Mouse (Mus musculus) CH12.LX (cell line): Measurements from ENCODE around the gene Prpf40b. TPM values are rescaled to one million over a fixed set of nuclear protein-coding genes. Genes with fewer than 3 reads are reported as not detected.

Experiments
- DNase-seq: peaks from one replicate; pipeline ENCODE4 v3.0.0-alpha.2; 2013; ENCODE audit errors: extremely low read depth
- H3K27ac ChIP-seq: 2 replicates; pipeline ENCODE4 v1.5.1; 2012; ENCODE audit warnings: low read depth, mild to moderate bottlenecking, control low read depth, moderate library complexity; ENCODE audit not compliant: insufficient read depth
- H3K27me3 ChIP-seq: replicated peaks from 2 replicates; pipeline ENCODE3; 2012; ENCODE audit warnings: inconsistent platforms
- H3K36me3 ChIP-seq, 2 experiments: replicated peaks in 1 of 2; 2 replicates each; pipeline versions ENCODE3 to v1.6.1; 2012; ENCODE audit warnings: inconsistent platforms in 1 of 2, low read length in 1 of 2, mild to moderate bottlenecking in 1 of 2, mixed read lengths in 1 of 2, moderate library complexity in 1 of 2; ENCODE audit not compliant: control insufficient read depth in 1 of 2, insufficient read depth in 1 of 2
- H3K4me1 ChIP-seq, 2 experiments: 2 replicates each; pipeline ENCODE4 v1.6.1; 2012; ENCODE audit warnings: inconsistent platforms in 1 of 2, moderate library complexity in 1 of 2; ENCODE audit not compliant: insufficient read depth in 2 of 2, control insufficient read depth in 1 of 2
- H3K4me2 ChIP-seq: 2 replicates; pipeline ENCODE4 v1.6.1; 2012; ENCODE audit warnings: low read depth, mild to moderate bottlenecking, control low read depth; ENCODE audit not compliant: poor library complexity, insufficient read depth, severe bottlenecking
- H3K4me3 ChIP-seq, 3 experiments: fragments of 150-350 bp in 1 of 3; sonication (generic) in 1 of 3; replicated peaks in 1 of 3; 2 replicates each; pipeline versions ENCODE3 to v1.5.1; 2011 to 2012; ENCODE audit warnings: low read depth in 2 of 3, low read length in 2 of 3, mild to moderate bottlenecking in 2 of 3, moderate library complexity in 2 of 3, control low read depth in 1 of 3, improper control_type of control experiment in 1 of 3, inconsistent platforms in 1 of 3, mixed read lengths in 1 of 3; ENCODE audit not compliant: poor library complexity in 1 of 3
- H3K79me2 ChIP-seq: replicated peaks from 2 replicates; pipeline ENCODE4 v1.6.1; 2012; ENCODE audit warnings: mild to moderate bottlenecking, moderate library complexity; ENCODE audit not compliant: control insufficient read depth, poor library complexity, insufficient read depth, severe bottlenecking; ENCODE audit errors: extremely low read depth
- H3K9ac ChIP-seq: 2 replicates; pipeline ENCODE4 v1.6.1; 2012; ENCODE audit warnings: low read depth, mild to moderate bottlenecking, control low read depth, moderate library complexity; ENCODE audit not compliant: insufficient read depth
- H3K9me3 ChIP-seq: replicated peaks from 2 replicates; pipeline ENCODE3; 2012; ENCODE audit warnings: low read length, inconsistent platforms, mixed read lengths
- BHLHE40 ChIP-seq: IDR thresholded peaks from 2 replicates; pipeline ENCODE4 v1.6.1; 2011; ENCODE audit warnings: mild to moderate bottlenecking, low read depth, low read length, improper control_type of control experiment
- CHD1 ChIP-seq: IDR thresholded peaks from 2 replicates; pipeline ENCODE4 v1.6.1; 2012; ENCODE audit warnings: low read depth, low read length, improper control_type of control experiment, inconsistent platforms
- E2F4 ChIP-seq: IDR thresholded peaks from 2 replicates; pipeline ENCODE4 v1.6.1; 2011; ENCODE audit warnings: low read depth, low read length, improper control_type of control experiment; ENCODE audit not compliant: insufficient replicate concordance
- HCFC1 ChIP-seq: IDR thresholded peaks from 2 replicates; pipeline ENCODE4 v1.6.1; 2012; ENCODE audit warnings: low read depth, mild to moderate bottlenecking, inconsistent platforms, low read length, improper control_type of control experiment
- IRF4 ChIP-seq: IDR thresholded peaks from 2 replicates; pipeline ENCODE4 v1.6.1; 2014; ENCODE audit warnings: low read depth, mild to moderate bottlenecking, inconsistent platforms, low read length, improper control_type of control experiment
- MAZ ChIP-seq: IDR thresholded peaks from 2 replicates; pipeline ENCODE4 v1.6.1; 2012; ENCODE audit warnings: low read depth, mild to moderate bottlenecking, inconsistent platforms, low read length, improper control_type of control experiment, moderate library complexity
- MEF2A ChIP-seq: IDR thresholded peaks from 2 replicates; pipeline ENCODE4 v1.6.1; 2014; ENCODE audit warnings: low read depth, mild to moderate bottlenecking, inconsistent platforms, low read length, improper control_type of control experiment, borderline replicate concordance
- MXI1 ChIP-seq: IDR thresholded peaks from 2 replicates; pipeline ENCODE4 v1.6.1; 2011; ENCODE audit warnings: mild to moderate bottlenecking, low read depth, low read length, improper control_type of control experiment
- MYC ChIP-seq: IDR thresholded peaks from 2 replicates; pipeline ENCODE4 v1.6.1; 2011; ENCODE audit warnings: low read depth, mild to moderate bottlenecking, improper control_type of control experiment, low read length
- NRF1 ChIP-seq: IDR thresholded peaks from 2 replicates; pipeline ENCODE4 v1.6.1; 2014; ENCODE audit warnings: low read depth, mild to moderate bottlenecking, inconsistent platforms, low read length, improper control_type of control experiment, moderate library complexity
- PAX5 ChIP-seq: IDR thresholded peaks from 2 replicates; pipeline ENCODE4 v1.6.1; 2012; ENCODE audit warnings: low read length, inconsistent platforms, mixed read lengths
- POLR2A ChIP-seq: IDR thresholded peaks from 2 replicates; pipeline ENCODE4 v1.6.1; 2011; ENCODE audit warnings: low read depth, mild to moderate bottlenecking, improper control_type of control experiment, low read length
- RCOR1 ChIP-seq: conservative IDR thresholded peaks from 2 replicates; pipeline ENCODE4 v1.6.1; 2012; ENCODE audit warnings: low read depth, mild to moderate bottlenecking, inconsistent platforms, low read length, improper control_type of control experiment
- SIN3A ChIP-seq: IDR thresholded peaks from 2 replicates; pipeline ENCODE4 v1.6.1; 2012; ENCODE audit warnings: low read length, improper control_type of control experiment, inconsistent platforms
- TBP ChIP-seq: conservative IDR thresholded peaks from 2 replicates; pipeline ENCODE4 v1.6.1; 2011; ENCODE audit warnings: low read depth, low read length, improper control_type of control experiment
- USF2 ChIP-seq: conservative IDR thresholded peaks from 2 replicates; pipeline ENCODE4 v1.6.1; 2011; ENCODE audit warnings: low read depth, low read length, improper control_type of control experiment
- ZC3H11A ChIP-seq: IDR thresholded peaks from 2 replicates; pipeline ENCODE4 v1.6.1; 2012; ENCODE audit warnings: low read depth, mild to moderate bottlenecking, inconsistent platforms, low read length, improper control_type of control experiment
- dilution Hi-C: fragments of 300-500 bp; cut with MboI; formaldehyde crosslinking; loops from 2 replicates; pipeline ENCODE4 v1.14.3; 2020; ENCODE audit warnings: low sequenced_read_pairs; ENCODE audit not compliant: extremely low pct_unique_long_range_greater_than_20kb, extremely low pct_ligation_motif_present
- in situ Hi-C: fragments of 300-500 bp; cut with MboI; formaldehyde crosslinking; loops from 3 replicates; pipeline ENCODE4 v1.14.3; 2019; ENCODE audit warnings: low sequenced_read_pairs, low pct_ligation_motif_present, low pct_unique_long_range_greater_than_20kb, mixed read lengths
- polyA plus RNA-seq: library from polyadenylated mRNA; unstranded; fragments of >175 nt; gene quantifications from 2 replicates; pipeline ENCODE4 v1.2.1, GENCODE M21; 2012; ENCODE audit warnings: low read depth; ENCODE audit not compliant: insufficient read length
- total RNA-seq, 2 experiments: library from RNA; depleted of rRNA; stranded (reverse); fragments of 300-350 nt in 1 of 2; fragments of >200 nt in 1 of 2; gene quantifications; 2 replicates each; pipeline ENCODE4 v1.2.3; 2012 to 2014

Gene Prpf40b
- total and polyA plus RNA-seq, 3 experiments = 11.7 to 31.8 (median 27.9) TPM

DNA sequence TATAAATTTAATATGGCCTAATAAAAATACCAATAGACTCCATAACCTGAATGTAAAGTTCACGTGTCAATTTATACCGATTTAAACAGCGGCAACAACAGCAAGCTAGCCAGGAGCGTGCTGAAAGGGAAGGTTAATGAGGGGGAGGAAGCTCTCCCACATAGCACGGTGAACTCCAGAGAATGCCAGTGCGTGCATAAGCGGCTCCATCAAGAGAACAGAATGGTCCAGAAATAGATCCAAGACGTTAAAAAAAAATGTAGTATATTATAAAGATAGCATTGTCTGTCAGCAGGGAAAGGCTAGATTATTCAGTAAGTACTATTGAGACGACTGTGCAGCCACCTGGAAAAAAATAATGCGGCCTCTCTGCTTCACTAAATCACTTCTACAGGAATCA is 32.2 kb upstream of the Prpf40b start:
- in situ Hi-C loops = no loop called here

GRCm38 (mm10) chr15:99264363-99264762 is 30.5 kb upstream of the Prpf40b start:
- H3K4me2 ChIP-seq = no peak overlapping the region
- no peaks in the 10 kb centered on the region for H3K36me3 ChIP-seq
- DNase-seq = no peak
- no peaks in the 10 kb centered on the region for H3K9me3 ChIP-seq
- H3K27me3 ChIP-seq = peaks cover 5% of the 10 kb centered on the region
- H3K79me2 ChIP-seq = no peaks in the 10 kb centered on the region
- H3K4me3 ChIP-seq = no peak overlapping the region
- TF ChIP-seq RCOR1 (no peak), HCFC1 (no peak), IRF4 (no peak), ZC3H11A (no peak), PAX5 (no peak)
- dilution Hi-C loops = no loop called here
- H3K27ac ChIP-seq = no peak overlapping the region
- in situ Hi-C loops = no loop called here
- H3K9ac ChIP-seq = no peak overlapping the region
- peaks cover 8 to 19% of the 10 kb centered on the region in 2 experiments; a peak in 3 of 4 replicates for H3K4me1 ChIP-seq

More for the DNA sequence above, 32.2 kb upstream of the Prpf40b start:
- Histone ChIP-seq H3K4me2 (no peak overlapping the region), H3K27me3 (peaks cover under 1% of the 10 kb centered on the region), H3K4me1 (peaks cover 11 to 22% of the 10 kb centered on the region in 2 experiments; a peak in 3 of 4 replicates)
- no peak for DNase-seq
- TF ChIP-seq ZC3H11A (no peak), USF2 (no peak), CHD1 (no peak), MEF2A (no peak), NRF1 (no peak), POLR2A (no peak), SIN3A (no peak), MAZ (no peak), MYC (no peak), E2F4 (no peak), BHLHE40 (no peak), TBP (no peak), MXI1 (no peak), RCOR1 (no peak)
- TF ChIP-seq, all 38 proteins: peak for 0
- dilution Hi-C loops = no loop called here
- Histone ChIP-seq H3K9me3 (no peaks in the 10 kb centered on the region), H3K27ac (no peak overlapping the region), H3K36me3 (no peaks in the 10 kb centered on the region), H3K4me3 (no peak overlapping the region), H3K9ac (no peak overlapping the region), H3K79me2 (no peaks in the 10 kb centered on the region)
